ENCODE assay signal across 22 mouse cellular contexts in genomic region chr8:120567731-120568130, GRCm38 (mm10). TPM values are rescaled to one million over a fixed set of nuclear protein-coding genes. Genes with fewer than 3 reads are reported as not detected.
DNase-seq lines count a peak whose midpoint lies in the region; ATAC-seq and TF ChIP-seq lines count a peak whose summit lies in the region.
"Had no signal": no experiment of that assay in that cellular context is flagged by ENCODE, and none has a peak within 500 bp of the region (broad histone marks: within the 10 kb centered on the region; RNA-seq: fewer than 3 reads in every experiment).

No protein-coding gene starts in this region.

- no peak overlapping the region for H3K4me2 ChIP-seq in midbrain, embryonic 12.5 days (replicated peaks)
- no peak overlapping the region for H3K4me2 ChIP-seq in midbrain, embryonic 14.5 days (ENCODE audit: low read length)
- H3K4me2 ChIP-seq: embryonic facial prominence, embryonic 12.5 days; forebrain, embryonic 15.5 days; kidney, embryonic 15.5 days; liver, embryonic 13.5 days; midbrain, embryonic 15.5 days; stomach, embryonic 15.5 days had no signal

- no peaks in the 10 kb centered on the region for H3K9me3 ChIP-seq in heart, embryonic 10.5 days
- H3K9me3 ChIP-seq in midbrain, embryonic 12.5 days: no peaks in the 10 kb centered on the region
- no peaks in the 10 kb centered on the region for H3K9me3 ChIP-seq in midbrain, embryonic 14.5 days (ENCODE audit: control insufficient read depth, low read length)
- no peaks in the 10 kb centered on the region for H3K9me3 ChIP-seq in E14TG2a.4 (ENCODE audit: low read length)
- no peaks in the 10 kb centered on the region for H3K9me3 ChIP-seq in ES-Bruce4 (replicated peaks; ENCODE audit: control insufficient read depth, insufficient read depth, low read length, poor library complexity, severe bottlenecking)
- H3K9me3 ChIP-seq: embryonic facial prominence, embryonic 12.5 days; forebrain, embryonic 15.5 days; kidney, embryonic 15.5 days; liver, embryonic 13.5 days; midbrain, embryonic 15.5 days; stomach, embryonic 15.5 days had no signal

- DNase-seq in heart, embryonic 10.5 days (ENCODE audit: low spot score): no peak
- no peak for DNase-seq in heart, adult 8-10 months (ENCODE audit: low spot score)
- no peak for DNase-seq in midbrain, embryonic 14.5 days
- no peak for DNase-seq in right cerebral cortex, postnatal 4 days
- DNase-seq: adrenal gland, postnatal 25 days; cerebellum, postnatal 10 days; heart, adult 18-20 months; kidney, adult 11 months; kidney, postnatal 36 days; liver, embryonic 13.5 days; lung, adult 2 months; lung, postnatal 14 days; right cerebral cortex, adult 18-20 months; thymus, postnatal 36 days had no signal

- H3K27me3 ChIP-seq in heart, embryonic 10.5 days (ENCODE audit: insufficient read depth, poor library complexity, severe bottlenecking): no peaks in the 10 kb centered on the region
- H3K27me3 ChIP-seq in midbrain, embryonic 12.5 days: no peaks in the 10 kb centered on the region
- no peaks in the 10 kb centered on the region for H3K27me3 ChIP-seq in midbrain, embryonic 14.5 days (ENCODE audit: control insufficient read depth, insufficient read depth, low read length)
- H3K27me3 ChIP-seq in E14TG2a.4 (ENCODE audit: insufficient read depth, low read length): no peaks in the 10 kb centered on the region
- no peaks in the 10 kb centered on the region for H3K27me3 ChIP-seq in ES-Bruce4 (ENCODE audit: control insufficient read depth, insufficient read depth, low read length, poor library complexity, severe bottlenecking)
- H3K27me3 ChIP-seq: embryonic facial prominence, embryonic 12.5 days; forebrain, embryonic 15.5 days; kidney, embryonic 15.5 days; liver, embryonic 13.5 days; midbrain, embryonic 15.5 days; stomach, embryonic 15.5 days had no signal

- H3K27ac ChIP-seq in heart, embryonic 10.5 days: peak overlapping the region; percentile 31; the same call in 1 of the 2 replicates
- H3K27ac ChIP-seq in midbrain, embryonic 12.5 days (replicated peaks): peak overlapping the region; percentile 2
- H3K27ac ChIP-seq in midbrain, embryonic 14.5 days (replicated peaks; ENCODE audit: low read depth, low read length): no peak overlapping the region
- no peak overlapping the region for H3K27ac ChIP-seq in ES-Bruce4 (ENCODE audit: insufficient read depth, low read length)
- H3K27ac ChIP-seq: embryonic facial prominence, embryonic 12.5 days; kidney, embryonic 15.5 days; liver, embryonic 13.5 days; midbrain, embryonic 15.5 days; stomach, embryonic 15.5 days had no signal

- no peak for ATAC-seq in midbrain, embryonic 12.5 days (ENCODE audit: low FRiP score, low read depth)
- no peak for ATAC-seq in midbrain, embryonic 14.5 days (ENCODE audit: low FRiP score, low TSS enrichment)
- ATAC-seq: forebrain, embryonic 15.5 days; midbrain, embryonic 15.5 days had no signal

- peaks cover 81% of the 10 kb centered on the region for H3K4me1 ChIP-seq in heart, embryonic 10.5 days
- peaks cover 44% of the 10 kb centered on the region for H3K4me1 ChIP-seq in midbrain, embryonic 12.5 days
- H3K4me1 ChIP-seq in midbrain, embryonic 14.5 days (ENCODE audit: control insufficient read depth, insufficient read depth, low read length): peaks cover 37% of the 10 kb centered on the region
- H3K4me1 ChIP-seq in E14TG2a.4 (replicated peaks; ENCODE audit: low read depth, low read length): peaks cover 100% of the 10 kb centered on the region
- no peaks in the 10 kb centered on the region for H3K4me1 ChIP-seq in ES-Bruce4 (ENCODE audit: control insufficient read depth, insufficient read depth, low read length)

- no peak overlapping the region for H3K4me3 ChIP-seq in heart, embryonic 10.5 days
- no peak overlapping the region for H3K4me3 ChIP-seq in midbrain, embryonic 12.5 days
- H3K4me3 ChIP-seq in midbrain, embryonic 14.5 days (replicated peaks; ENCODE audit: low read depth, low read length): no peak overlapping the region
- peak overlapping the region; percentile 50 for H3K4me3 ChIP-seq in E14TG2a.4 (replicated peaks; ENCODE audit: low read length)
- peak overlapping the region; percentile 2; the same call in 1 of the 2 replicates for H3K4me3 ChIP-seq in ES-Bruce4 (ENCODE audit: low read depth, low read length)
- H3K4me3 ChIP-seq: embryonic facial prominence, embryonic 12.5 days; forebrain, embryonic 15.5 days; kidney, embryonic 15.5 days; liver, embryonic 13.5 days; midbrain, embryonic 15.5 days; stomach, embryonic 15.5 days had no signal

- no peak overlapping the region for H3K9ac ChIP-seq in midbrain, embryonic 12.5 days (replicated peaks)
- H3K9ac ChIP-seq in midbrain, embryonic 14.5 days (replicated peaks; ENCODE audit: low read length): no peak overlapping the region
- no peak overlapping the region for H3K9ac ChIP-seq in ES-Bruce4 (ENCODE audit: low read depth, poor library complexity, severe bottlenecking)
- H3K9ac ChIP-seq: embryonic facial prominence, embryonic 12.5 days; forebrain, embryonic 15.5 days; kidney, embryonic 15.5 days; liver, embryonic 13.5 days; midbrain, embryonic 15.5 days; stomach, embryonic 15.5 days had no signal

- no peak for TF ChIP-seq EP300 in ES-Bruce4 (IDR thresholded peaks at IDR 0.05; ENCODE audit: insufficient read depth, low read depth, low read length)

- 95% methylated on average over 17 of the region's 17 CpGs for WGBS in heart, embryonic 10.5 days
- 97% methylated on average over 17 of the region's 17 CpGs for WGBS in midbrain, embryonic 12.5 days
- 96% methylated on average over 17 of the region's 17 CpGs for WGBS in midbrain, embryonic 14.5 days

- TF ChIP-seq CTCF in E14TG2a.4 (conservative IDR thresholded peaks at IDR 0.05; ENCODE audit: low read length): no peak
- TF ChIP-seq CTCF in ES-Bruce4 (IDR thresholded peaks at IDR 0.05; ENCODE audit: low read depth, low read length): no peak

- H3K36me3 ChIP-seq in heart, embryonic 10.5 days: peaks cover 73% of the 10 kb centered on the region
- H3K36me3 ChIP-seq in midbrain, embryonic 12.5 days: peaks cover 66% of the 10 kb centered on the region
- peaks cover 69% of the 10 kb centered on the region for H3K36me3 ChIP-seq in midbrain, embryonic 14.5 days (ENCODE audit: control insufficient read depth, insufficient read depth, low read length)
- H3K36me3 ChIP-seq in E14TG2a.4 (ENCODE audit: insufficient read depth, low read length) (peaks cover 100% of the 10 kb centered on the region), ES-Bruce4 (ENCODE audit: control insufficient read depth, insufficient read depth, low read length, poor library complexity, severe bottlenecking) (peaks cover 64% of the 10 kb centered on the region)

- TF ChIP-seq POLR2A in ES-Bruce4 (IDR thresholded peaks at IDR 0.05; ENCODE audit: insufficient read depth, low read length): no peak

RNA-seq across cellular contexts. Expression of gene Gins2, which starts 21.4 kb away (rescaled TPM):
- polyA plus RNA-seq in heart, embryonic 10.5 days (2016; fragmentation: Nextera tagmentation; extraction: Ambion mirVana): 106 and 125 TPM in 2 replicates
- total RNA-seq in heart, adult 8-10 months (2022): 1 to 10 TPM in 3 of 4 experiments, under 1 TPM in 1; 0.98 to 1.7 (median 1.7) TPM
- polyA plus RNA-seq in midbrain, embryonic 12.5 days (2016; fragmentation: Nextera tagmentation; extraction: Ambion mirVana): 73.7 and 84.8 TPM in 2 replicates
- 15.5 and 23.7 TPM in 2 replicates for polyA plus RNA-seq in midbrain, embryonic 14.5 days (2014; fragmentation: Nextera tagmentation; extraction: Ambion mirVana)
- 51.3 and 52.0 TPM in 2 replicates for polyA plus RNA-seq in ES-Bruce4 (2011; ENCODE audit: insufficient read depth, insufficient read length, low read depth, missing spikeins)

Comparison
In these comparisons a context has a peak if more than half of its experiments do, and no peak if none do; other contexts are left out.
1. H3K27ac ChIP-seq: peak in heart, embryonic 10.5 days (single experiment) and midbrain, embryonic 12.5 days (single experiment); none in midbrain, embryonic 14.5 days (single experiment) and ES-Bruce4 (single experiment).
2. H3K4me3 ChIP-seq: peak in E14TG2a.4 (single experiment) and ES-Bruce4 (single experiment); none in heart, embryonic 10.5 days (single experiment), midbrain, embryonic 12.5 days (single experiment) and midbrain, embryonic 14.5 days (single experiment).